Mouse (Mus musculus): Measurements from ENCODE around the gene Pum1.
"Not testable (repeated sequence)": the region's sequence is repeated elsewhere in the genome, so short reads cannot be mapped to it uniquely, and the experiment has no call there.

Gene Pum1

DNA sequence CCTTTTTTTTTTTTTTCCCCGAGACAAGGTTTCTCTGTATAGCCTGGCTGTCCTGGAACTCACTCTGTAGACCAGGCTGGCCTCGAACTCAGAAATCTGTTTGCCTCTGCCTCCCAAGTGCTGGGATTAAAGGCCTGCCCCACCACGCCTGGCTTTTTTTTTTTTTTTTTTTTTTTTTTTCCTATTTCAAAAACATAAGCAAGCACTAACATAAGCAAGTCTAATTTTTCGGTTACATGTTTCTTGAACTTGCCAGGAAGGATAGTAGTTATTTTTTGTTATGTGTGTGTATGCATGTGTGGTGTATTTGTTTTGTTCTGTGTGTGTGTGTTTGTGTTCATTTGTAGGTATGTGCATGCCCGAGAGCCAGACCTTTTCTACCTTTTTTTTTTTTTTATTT lies 6.9 kb downstream of the Pum1 start:
- DNase-seq = not testable (repeated sequence)

GRCm38 (mm10) chr4:130671079-130671845 lies 8.1 kb downstream of the Pum1 start:
- DNase-seq = no peak

GRCm38 (mm10) chr4:130672161-130672560 lies 9.0 kb downstream of the Pum1 start:
- DNase-seq = no peak

DNA sequence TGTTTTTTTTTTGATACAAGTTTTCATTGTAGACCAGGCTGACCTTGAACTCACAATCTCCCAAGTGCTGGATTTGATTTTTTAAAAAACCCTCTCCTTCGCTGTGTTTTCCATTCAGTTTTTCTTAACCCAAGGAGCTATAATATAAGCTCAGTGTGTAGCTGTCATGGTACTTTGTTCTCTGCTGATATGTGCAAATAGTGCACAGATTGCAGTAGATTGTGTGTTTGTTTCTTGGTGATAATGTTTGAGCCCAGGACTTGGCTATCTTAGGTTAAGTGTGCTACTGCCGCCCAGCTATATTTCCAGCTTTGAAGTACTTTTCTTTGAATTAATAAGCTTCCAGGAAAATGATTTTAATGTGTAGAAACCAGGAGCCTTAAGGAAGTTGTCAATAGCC lies 13.6 kb downstream of the Pum1 start:
- DNase-seq = no peak

GRCm38 (mm10) chr4:130678149-130678548 lies 15.0 kb downstream of the Pum1 start:
- no peak for DNase-seq

DNA sequence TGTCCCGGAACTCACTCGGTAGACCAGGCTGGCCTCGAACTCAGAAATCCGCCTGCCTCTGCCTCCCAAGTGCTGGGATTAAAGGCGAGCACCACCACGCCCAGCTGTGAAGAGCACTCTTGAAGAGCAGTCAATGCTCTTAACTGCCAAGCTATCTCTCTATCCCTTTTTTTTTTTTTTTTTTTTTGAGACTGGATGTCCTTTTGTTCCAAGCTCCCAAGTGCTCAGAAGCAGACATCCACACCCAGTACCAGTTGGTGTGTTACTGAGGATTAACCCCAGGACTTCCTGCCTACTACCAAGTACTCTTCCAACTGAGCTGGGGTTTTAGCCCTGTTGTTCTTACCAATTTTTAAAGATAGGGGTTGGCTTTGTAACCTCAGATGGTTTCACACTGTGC lies 17.6 kb downstream of the Pum1 start:
- DNase-seq = no peak

GRCm38 (mm10) chr4:130683051-130683450 lies 19.9 kb downstream of the Pum1 start:
- DNase-seq = not testable (repeated sequence)

DNA sequence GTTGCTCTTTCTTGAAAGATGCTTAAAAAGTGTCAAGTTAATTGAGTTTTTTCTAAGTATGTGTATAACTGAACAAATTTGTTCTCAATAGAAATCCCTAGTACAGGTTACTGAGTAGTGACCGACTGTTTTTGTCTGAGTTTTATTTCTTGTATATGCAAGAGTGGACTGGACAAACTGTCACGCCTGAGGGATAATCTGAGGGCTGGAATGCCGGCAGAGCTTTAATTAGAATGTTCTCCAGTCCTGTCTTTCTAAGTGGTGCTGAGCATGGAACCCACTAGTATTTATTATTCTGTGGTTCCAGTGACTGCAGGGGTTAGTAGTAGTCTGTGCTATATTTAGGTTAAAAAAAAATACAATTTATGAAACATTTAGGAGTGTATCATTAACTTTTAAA lies 30.8 kb downstream of the Pum1 start:
- DNase-seq = no peak

DNA sequence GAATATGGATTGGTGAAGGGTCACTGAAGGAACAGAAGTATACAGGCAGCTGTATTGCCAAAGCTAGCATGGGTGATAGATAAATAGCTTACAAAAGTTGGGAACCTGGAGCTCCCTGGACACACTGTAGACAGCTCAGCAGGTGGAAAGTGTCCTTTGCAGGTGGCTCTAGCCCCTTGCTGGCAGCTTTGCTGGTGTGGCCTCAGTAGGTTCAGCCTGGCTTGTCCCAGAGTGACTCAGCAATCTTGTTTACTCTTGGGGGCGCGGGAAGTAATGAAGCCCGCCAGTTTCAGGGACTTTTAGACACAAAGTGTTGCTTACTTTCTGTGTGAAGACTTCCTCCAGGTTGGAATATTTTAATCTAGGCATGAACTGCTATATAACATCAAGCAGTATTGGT lies 31.9 kb downstream of the Pum1 start:
- DNase-seq = no peak

DNA sequence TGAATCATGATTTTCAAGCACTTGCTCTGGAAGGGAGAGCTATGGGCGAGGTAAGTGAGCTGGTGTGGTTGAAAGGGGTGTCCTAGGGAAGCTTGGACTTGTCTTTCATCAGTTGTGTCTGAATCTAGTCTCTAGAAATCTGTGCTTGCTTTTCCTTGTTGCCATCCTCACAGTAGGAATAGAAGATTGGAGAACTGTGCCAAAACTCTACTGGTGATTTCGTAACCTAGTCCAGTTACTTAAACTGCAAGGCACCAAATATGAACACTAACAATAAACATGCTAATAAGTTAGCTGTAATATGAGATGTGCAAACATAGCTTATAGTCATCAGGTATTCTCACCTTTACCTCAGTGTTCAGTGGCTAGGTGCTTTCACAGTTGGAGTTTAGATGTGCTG lies 37.9 kb downstream of the Pum1 start:
- DNase-seq = no peak

DNA sequence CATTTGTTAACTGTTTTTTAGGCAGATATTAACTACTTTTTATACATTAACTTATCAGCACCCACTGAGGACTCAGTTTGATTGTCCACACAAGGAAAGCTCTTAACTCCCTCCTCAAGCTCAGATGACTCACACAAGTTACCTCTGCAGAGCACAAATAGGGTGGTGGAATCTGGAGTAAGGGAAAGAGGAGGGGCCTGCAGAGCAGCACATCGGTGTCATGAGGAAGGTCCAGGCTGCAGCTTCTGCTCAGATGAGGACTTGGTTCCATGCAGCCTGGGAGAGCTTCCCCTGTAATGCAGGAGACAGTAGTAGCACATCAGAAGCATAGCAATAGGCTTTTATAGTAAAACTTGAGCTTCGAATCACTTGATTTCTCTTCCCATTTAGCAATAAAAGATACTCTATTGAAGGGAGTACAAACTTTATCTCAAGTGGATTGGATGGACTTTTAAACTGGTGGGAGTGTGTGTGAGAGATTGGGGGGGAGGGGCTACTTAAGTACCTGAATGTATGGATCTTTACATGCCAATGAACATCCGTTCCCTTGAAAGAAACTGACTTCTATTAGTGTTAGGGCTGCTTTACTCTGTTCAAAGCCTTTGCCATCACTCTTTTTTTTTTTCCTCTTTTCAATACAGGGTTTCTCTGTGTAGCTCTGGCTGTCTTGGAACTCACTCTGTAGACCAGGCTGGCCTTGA lies 39.9 kb downstream of the Pum1 start:
- DNase-seq = no peak

- DNase-seq = no peak
These were observed 40.5 kb downstream of the Pum1 start for GRCm38 (mm10) chr4:130703601-130704000.

DNA sequence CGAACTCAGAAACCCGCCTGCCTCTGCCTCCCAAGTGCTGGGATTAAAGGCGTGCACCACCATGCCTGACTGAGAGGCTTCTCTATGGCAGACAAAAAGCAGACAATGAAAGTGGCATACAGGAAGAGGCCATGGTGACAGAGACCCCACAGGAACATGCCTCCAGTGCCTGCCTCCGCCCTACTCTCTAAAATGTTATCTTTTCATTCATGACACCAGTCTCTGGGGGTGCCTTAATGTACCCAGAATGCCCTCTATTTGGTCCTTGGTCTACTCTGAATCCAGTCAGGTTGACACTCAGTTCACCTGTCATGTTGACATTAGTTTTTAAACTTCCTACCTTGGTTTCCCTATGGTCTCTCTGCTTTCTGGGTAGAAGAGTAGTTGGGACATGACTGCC lies 41.5 kb downstream of the Pum1 start:
- no peak for DNase-seq

GRCm38 (mm10) chr4:130706215-130707000 lies 43.3 kb downstream of the Pum1 start:
- no peak for DNase-seq

GRCm38 (mm10) chr4:130711353-130711848 lies 48.3 kb downstream of the Pum1 start:
- no peak for DNase-seq

- no peak for DNase-seq
These were observed 49.2 kb downstream of the Pum1 start for GRCm38 (mm10) chr4:130712341-130712740.

GRCm38 (mm10) chr4:130713430-130713829 lies 50.3 kb downstream of the Pum1 start:
- DNase-seq = no peak

DNA sequence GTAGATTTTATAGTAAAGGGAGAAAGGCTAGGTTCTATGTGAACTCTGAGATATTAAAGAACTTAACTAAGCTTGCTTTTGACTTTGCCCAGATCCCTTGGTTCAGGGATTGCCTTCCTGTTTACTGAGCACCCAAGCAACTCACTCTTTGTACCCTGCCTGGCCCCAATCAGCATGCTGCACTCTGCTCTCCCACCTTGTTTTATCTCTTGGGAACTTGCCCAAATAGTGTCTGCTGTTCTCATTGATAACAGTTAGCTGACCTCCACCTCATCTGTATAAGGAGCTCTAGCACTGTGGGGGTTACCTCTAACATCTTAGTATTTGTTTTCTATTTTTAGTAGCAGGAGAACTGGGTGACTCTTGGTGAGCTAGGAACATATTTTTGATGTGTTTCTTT lies 52.0 kb downstream of the Pum1 start:
- DNase-seq = no peak

GRCm38 (mm10) chr4:130715623-130716022 lies 52.5 kb downstream of the Pum1 start:
- DNase-seq = no peak

DNA sequence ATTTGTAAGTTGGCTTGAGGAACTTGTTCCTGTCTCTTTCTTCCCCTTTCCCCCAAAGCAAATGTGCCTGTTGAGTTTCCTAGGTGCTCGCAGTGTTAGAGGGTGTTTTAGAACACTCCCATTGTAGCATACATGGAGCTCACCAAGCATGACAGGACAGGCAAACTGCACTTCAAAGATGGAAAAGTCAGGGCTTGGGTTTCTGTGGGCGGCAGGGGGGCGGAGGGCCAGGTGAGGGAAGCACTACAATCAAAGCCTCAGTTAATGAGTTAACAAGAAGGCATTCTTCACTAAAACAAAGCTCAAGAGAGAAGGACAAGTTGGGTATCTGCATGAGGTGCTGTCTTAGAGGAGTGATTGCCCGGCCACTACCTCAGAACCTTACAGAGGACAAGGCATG lies 56.2 kb downstream of the Pum1 start:
- no peak for DNase-seq

GRCm38 (mm10) chr4:130722607-130723006 lies 59.5 kb downstream of the Pum1 start:
- no peak for DNase-seq

- peak; percentile 31 to 55 for DNase-seq
These were observed 63.0 kb downstream of the Pum1 start for GRCm38 (mm10) chr4:130726118-130726517.

- no peak for DNase-seq
These were observed 72.8 kb downstream of the Pum1 start for GRCm38 (mm10) chr4:130735957-130736356.

Measured in cerebellum, postnatal 25 days (tissue).